8 mouse cellular contexts compared by ENCODE assay signal in the genomic region with DNA sequence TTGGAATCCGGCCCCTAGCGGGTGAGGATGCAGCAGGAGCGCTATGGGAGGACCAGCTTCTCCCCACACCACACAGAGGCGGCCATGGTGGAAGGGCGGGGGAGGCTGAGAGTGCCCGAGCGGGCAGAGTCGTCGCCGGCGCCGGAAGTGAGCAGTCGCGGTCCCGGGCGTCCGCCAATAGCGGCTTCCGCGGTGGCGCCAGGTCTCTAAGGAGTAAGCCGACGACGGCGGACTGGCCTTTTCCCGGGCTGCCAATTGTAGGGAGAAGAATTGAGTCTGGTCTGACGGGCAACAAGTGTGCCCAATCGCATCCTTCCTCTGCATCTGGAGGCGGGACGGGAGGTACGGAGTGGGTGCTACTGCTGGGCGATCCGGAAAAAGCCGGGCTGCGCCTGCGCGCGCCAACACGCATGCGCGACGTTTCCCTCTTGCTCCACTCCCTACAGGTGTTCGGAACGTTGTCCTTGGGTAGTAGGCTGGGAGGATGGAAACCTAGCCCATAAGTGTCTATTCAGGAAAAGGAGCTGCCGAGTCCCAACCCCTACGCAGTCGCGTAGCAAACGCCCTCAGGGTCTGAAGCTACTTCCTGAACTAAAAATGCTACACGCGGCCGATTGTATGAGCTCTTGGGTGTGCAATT. TPM values are rescaled to one million over a fixed set of nuclear protein-coding genes. Genes with fewer than 3 reads are reported as not detected.
A peak's percentile ranks its signal among the peaks of the same experiment; 100 is the strongest.
DNase-seq lines count a peak whose midpoint lies in the region; ATAC-seq and TF ChIP-seq lines count a peak whose summit lies in the region.

A gene (minus strand): TSS at position 242 of the 640 bp plus-strand sequence.

- peak; percentile 100 for ATAC-seq in embryonic facial prominence, embryonic 14.5 days (ENCODE audit: low read depth)
- ATAC-seq in limb, embryonic 13.5 days (ENCODE audit: low FRiP score, low read depth), result peak; percentile 99
- peak; percentile 100 for ATAC-seq in midbrain, embryonic 16.5 days

- WGBS in embryonic facial prominence, embryonic 14.5 days, result under 1% methylated on average over 33 of the region's 52 CpGs
- under 1% methylated on average over 52 of the region's 52 CpGs for WGBS in heart, adult 2 months
- WGBS in limb, embryonic 13.5 days, result 1% methylated on average over 43 of the region's 52 CpGs
- under 1% methylated on average over 50 of the region's 52 CpGs for WGBS in midbrain, embryonic 16.5 days

- peak within 1 kb of the TSS; percentile 94 for H3K27ac ChIP-seq in embryonic facial prominence, embryonic 14.5 days (replicated peaks; ENCODE audit: low read depth, low read length)
- peak within 1 kb of the TSS; percentile 93 for H3K27ac ChIP-seq in heart, adult 2 months
- H3K27ac ChIP-seq in limb, embryonic 13.5 days, result peak within 1 kb of the TSS; percentile 94
- H3K27ac ChIP-seq in midbrain, embryonic 16.5 days (ENCODE audit: low read length), result peak within 1 kb of the TSS; percentile 95

- no peaks in the 10 kb centered on the region for H3K27me3 ChIP-seq in embryonic facial prominence, embryonic 14.5 days (replicated peaks; ENCODE audit: control insufficient read depth, insufficient read depth, low read length)
- H3K27me3 ChIP-seq in heart, adult 2 months (ENCODE audit: control insufficient read depth, insufficient read depth, low read length), result no peaks in the 10 kb centered on the region
- H3K27me3 ChIP-seq in limb, embryonic 13.5 days, result no peaks in the 10 kb centered on the region
- H3K27me3 ChIP-seq in midbrain, embryonic 16.5 days (ENCODE audit: control insufficient read depth, insufficient read depth, low read depth, low read length), result no peaks in the 10 kb centered on the region

- peaks cover 18% of the 10 kb centered on the region for H3K4me1 ChIP-seq in embryonic facial prominence, embryonic 14.5 days (ENCODE audit: control insufficient read depth, insufficient read depth, low read length)
- peaks cover 12% of the 10 kb centered on the region for H3K4me1 ChIP-seq in heart, adult 2 months (ENCODE audit: control insufficient read depth, insufficient read depth, low read length)
- H3K4me1 ChIP-seq in limb, embryonic 13.5 days, result peaks cover 30% of the 10 kb centered on the region
- peaks cover 22% of the 10 kb centered on the region for H3K4me1 ChIP-seq in midbrain, embryonic 16.5 days (ENCODE audit: control insufficient read depth, insufficient read depth, low read length)

- peak within 1 kb of the TSS; percentile 76 for H3K4me2 ChIP-seq in embryonic facial prominence, embryonic 14.5 days (ENCODE audit: low read depth, low read length)
- peak within 1 kb of the TSS; percentile 98 for H3K4me2 ChIP-seq in limb, embryonic 13.5 days (replicated peaks)
- H3K4me2 ChIP-seq in midbrain, embryonic 16.5 days (ENCODE audit: low read length), result peak within 1 kb of the TSS; percentile 91

- no peak; the same call in 1 of the 2 replicates for TF ChIP-seq EP300 in heart, adult 2 months (IDR thresholded peaks at IDR 0.05; ENCODE audit: insufficient read depth, low read depth, low read length)

- DNase-seq in 3T3-L1 (ENCODE audit: low read depth, low spot score), result peak; percentile 100
- peak; percentile 93 to 97 for DNase-seq in adrenal gland, postnatal 4 days (ENCODE audit: low spot score in 2 of 2)
- DNase-seq in embryonic facial prominence, embryonic 14.5 days (ENCODE audit: low spot score), result peak; percentile 100
- DNase-seq in heart, adult 2 months, result peak; percentile 100
- DNase-seq in kidney, adult 8-10 months, result peak; percentile 100
- peak; percentile 99 for DNase-seq in spleen, postnatal 10 days (ENCODE audit: low spot score in 2 of 2)

- H3K79me2 ChIP-seq in heart, adult 2 months (replicated peaks; ENCODE audit: control insufficient read depth, insufficient read depth, low read length), result no peaks in the 10 kb centered on the region

- peak within 1 kb of the TSS; percentile 88 for H3K9ac ChIP-seq in embryonic facial prominence, embryonic 14.5 days (ENCODE audit: low read depth, low read length)
- peak within 1 kb of the TSS; percentile 81 for H3K9ac ChIP-seq in heart, adult 2 months (ENCODE audit: low read depth, low read length)
- peak within 1 kb of the TSS; percentile 96 for H3K9ac ChIP-seq in limb, embryonic 13.5 days
- H3K9ac ChIP-seq in midbrain, embryonic 16.5 days (ENCODE audit: low read depth, low read length), result peak within 1 kb of the TSS; percentile 94

- no peaks in the 10 kb centered on the region for H3K9me3 ChIP-seq in embryonic facial prominence, embryonic 14.5 days (ENCODE audit: control insufficient read depth, low read length)
- no peaks in the 10 kb centered on the region for H3K9me3 ChIP-seq in limb, embryonic 13.5 days
- no peaks in the 10 kb centered on the region for H3K9me3 ChIP-seq in midbrain, embryonic 16.5 days (replicated peaks; ENCODE audit: control insufficient read depth, low read length, poor library complexity, severe bottlenecking)

- intact Hi-C loops in heart, adult 2 months (cut with DNase I), result loop anchor here (1.0 to 2.0 kb wide), 3 partner anchors 13 to 31 kb away; no protein-coding TSS in a partner anchor

- peak; percentile 90 for TF ChIP-seq POLR2A in heart, adult 2 months (IDR thresholded peaks at IDR 0.05; ENCODE audit: insufficient read depth, low read depth, low read length)

- TF ChIP-seq CTCF in heart, adult 2 months (IDR thresholded peaks at IDR 0.05), result peak; percentile 10; the same call in 1 of the 2 replicates

- H3K36me3 ChIP-seq in embryonic facial prominence, embryonic 14.5 days (ENCODE audit: control insufficient read depth, insufficient read depth, low read length), result no peaks in the 10 kb centered on the region
- peaks cover 7% of the 10 kb centered on the region for H3K36me3 ChIP-seq in heart, adult 2 months (ENCODE audit: control insufficient read depth, insufficient read depth, low read length)
- peaks cover 7% of the 10 kb centered on the region for H3K36me3 ChIP-seq in limb, embryonic 13.5 days
- H3K36me3 ChIP-seq in midbrain, embryonic 16.5 days (ENCODE audit: control insufficient read depth, insufficient read depth, low read length), result no peaks in the 10 kb centered on the region

- H3K4me3 ChIP-seq in embryonic facial prominence, embryonic 14.5 days (ENCODE audit: low read depth, low read length), result peak within 1 kb of the TSS; percentile 68
- peak within 1 kb of the TSS; percentile 71 for H3K4me3 ChIP-seq in heart, adult 2 months
- H3K4me3 ChIP-seq in limb, embryonic 13.5 days, result peak within 1 kb of the TSS; percentile 83
- peak within 1 kb of the TSS; percentile 71 for H3K4me3 ChIP-seq in midbrain, embryonic 16.5 days (ENCODE audit: low read depth, low read length)

RNA-seq across cellular contexts. Expression of the gene that starts here (rescaled TPM):
- total RNA-seq in adrenal gland, postnatal 4 days (2021), result 10 to 100 TPM; 56.4 to 57.6 TPM
- 26.0 and 31.8 TPM in 2 replicates for polyA plus RNA-seq in embryonic facial prominence, embryonic 14.5 days (2014; fragmentation: Nextera tagmentation; extraction: Ambion mirVana)
- total RNA-seq in heart, adult 2 months (2021), result 10 to 100 TPM; 22.9 to 26.3 TPM
- 15.2 and 21.8 TPM in 2 replicates for polyA plus RNA-seq in heart, adult 2 months (2012; rRNA removed)
- 28.5 and 29.4 TPM in 2 replicates for polyA plus RNA-seq in limb, embryonic 13.5 days (2015; fragmentation: Nextera tagmentation; extraction: Ambion mirVana)
- 30.8 and 31.7 TPM in 2 replicates for polyA plus RNA-seq in midbrain, embryonic 16.5 days (2015; fragmentation: Nextera tagmentation; extraction: Ambion mirVana)

Comparison
In these comparisons a context has a peak if more than half of its experiments do, and no peak if none do; other contexts are left out.
1. Peak in every context shown above with its lines: DNase-seq, ATAC-seq, H3K4me3 ChIP-seq and H3K27ac ChIP-seq.